16 mouse cellular contexts compared by ENCODE assay signal in the genomic region with DNA sequence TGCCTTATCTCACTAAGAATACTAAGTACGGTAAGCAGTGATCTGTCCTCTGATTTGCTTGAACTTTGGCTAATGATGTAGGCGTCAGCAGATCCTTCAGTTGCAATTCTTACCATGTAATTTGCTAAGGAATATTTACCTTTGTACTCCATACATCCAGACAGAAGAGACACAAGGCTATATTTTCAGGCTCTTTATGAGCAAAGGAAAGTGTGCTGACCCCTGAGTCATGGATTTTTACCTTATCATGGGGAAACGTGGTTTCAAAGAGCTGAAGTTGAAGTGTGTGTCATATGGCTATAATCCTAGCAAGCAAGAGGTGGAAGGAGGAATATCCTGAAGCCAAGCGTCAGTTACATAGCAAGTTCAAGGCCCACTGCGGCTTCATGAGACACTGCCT.
"Had no signal": no experiment of that assay in that cellular context is flagged by ENCODE, and none has a peak within 500 bp of the region (broad histone marks: within the 10 kb centered on the region; RNA-seq: fewer than 3 reads in every experiment).

No protein-coding gene starts in this region.

- H3K36me3 ChIP-seq: midbrain, embryonic 13.5 days; midbrain, embryonic 15.5 days; neural tube, embryonic 12.5 days had no signal

- H3K4me2 ChIP-seq: lung, embryonic 14.5 days; midbrain, embryonic 11.5 days; midbrain, embryonic 13.5 days; midbrain, embryonic 15.5 days; neural tube, embryonic 12.5 days had no signal

- DNase-seq: lung, adult 18-20 months; lung, postnatal 14 days; lung, postnatal 36 days; right cerebral cortex, postnatal 14 days; spleen, adult 18-20 months; thymus, adult 18-20 months; thymus, postnatal 14 days; thymus, postnatal 36 days had no signal

- H3K27me3 ChIP-seq: megakaryocyte, embryonic 14.5 days; midbrain, embryonic 13.5 days; midbrain, embryonic 15.5 days; neural tube, embryonic 12.5 days had no signal

- H3K4me1 ChIP-seq: midbrain, embryonic 13.5 days; midbrain, embryonic 15.5 days; neural tube, embryonic 12.5 days had no signal

- H3K9me3 ChIP-seq: midbrain, embryonic 13.5 days; midbrain, embryonic 15.5 days; neural tube, embryonic 12.5 days had no signal

- ATAC-seq: midbrain, embryonic 13.5 days; midbrain, embryonic 15.5 days had no signal

- H3K9ac ChIP-seq: liver, embryonic 14.5 days; lung, embryonic 14.5 days; midbrain, embryonic 13.5 days; midbrain, embryonic 15.5 days; neural tube, embryonic 12.5 days had no signal

- H3K27ac ChIP-seq: liver, embryonic 14.5 days; macrophage; midbrain, embryonic 13.5 days; midbrain, embryonic 15.5 days; neural tube, embryonic 12.5 days had no signal

- H3K4me3 ChIP-seq: megakaryocyte, embryonic 14.5 days; midbrain, embryonic 13.5 days; midbrain, embryonic 15.5 days; neural tube, embryonic 12.5 days had no signal
